Mouse (Mus musculus) limb, embryonic 12.5 days (tissue): ENCODE results near the gene Ccdc33. TPM values are rescaled to one million over a fixed set of nuclear protein-coding genes. Genes with fewer than 3 reads are reported as not detected.

ENCODE experiments used
- ATAC-seq: fragments of 200-750 bp; cut with Nextera tagmentation; 2 replicates; pipeline ENCODE4 v1.8.0; 2017; ENCODE audit warnings: low read depth, moderate TSS enrichment; ENCODE audit not compliant: insufficient number of reproducible peaks, insufficient read depth, low FRiP score, low TSS enrichment
- H3K27ac ChIP-seq: fragments of 300-500 bp; sonication (generic); 2 replicates; pipeline ENCODE4 v1.5.1; 2016; ENCODE audit warnings: mild to moderate bottlenecking, moderate library complexity
- H3K27me3 ChIP-seq: fragments of 300-500 bp; sonication (generic); 2 replicates; pipeline ENCODE4 v1.6.1; 2016; ENCODE audit warnings: mild to moderate bottlenecking, moderate library complexity
- H3K36me3 ChIP-seq: fragments of 300-500 bp; sonication (generic); 2 replicates; pipeline ENCODE4 v1.6.1; 2016; ENCODE audit warnings: mild to moderate bottlenecking, moderate library complexity
- H3K4me1 ChIP-seq: fragments of 300-500 bp; sonication (generic); replicated peaks from 2 replicates; pipeline ENCODE4 v1.6.1; 2016
- H3K4me2 ChIP-seq: fragments of 300-500 bp; sonication (generic); 2 replicates; pipeline ENCODE4 v1.6.1; 2016; ENCODE audit warnings: mild to moderate bottlenecking, moderate library complexity
- H3K4me3 ChIP-seq: fragments of 300-500 bp; sonication (generic); replicated peaks from 2 replicates; pipeline ENCODE4 v1.5.1; 2016; ENCODE audit warnings: mild to moderate bottlenecking
- H3K9ac ChIP-seq: fragments of 300-500 bp; sonication (generic); replicated peaks from 2 replicates; pipeline ENCODE4 v1.6.1; 2016; ENCODE audit warnings: mild to moderate bottlenecking, moderate library complexity
- H3K9me3 ChIP-seq: fragments of 300-500 bp; sonication (generic); 2 replicates; pipeline ENCODE4 v1.6.1; 2016; ENCODE audit warnings: mild to moderate bottlenecking, moderate library complexity
- WGBS: fragments of 180-500 bp; shearing (Covaris S2); methylation state at CpG from one replicate; pipeline ENCODE4 v1.1.7; 2016; 5-methylcytosine and 5-hydroxymethylcytosine counted together
- polyA plus RNA-seq: library from polyadenylated mRNA; unstranded; fragments of >200 nt; fragmentation: Nextera tagmentation; extraction: Ambion mirVana; gene quantifications from 2 replicates; pipeline ENCODE4 v1.2.1, GENCODE M21; 2016

Ccdc33 gene
- polyA plus RNA-seq, 1 experiment from 2014 or later = 0.19 TPM

DNA sequence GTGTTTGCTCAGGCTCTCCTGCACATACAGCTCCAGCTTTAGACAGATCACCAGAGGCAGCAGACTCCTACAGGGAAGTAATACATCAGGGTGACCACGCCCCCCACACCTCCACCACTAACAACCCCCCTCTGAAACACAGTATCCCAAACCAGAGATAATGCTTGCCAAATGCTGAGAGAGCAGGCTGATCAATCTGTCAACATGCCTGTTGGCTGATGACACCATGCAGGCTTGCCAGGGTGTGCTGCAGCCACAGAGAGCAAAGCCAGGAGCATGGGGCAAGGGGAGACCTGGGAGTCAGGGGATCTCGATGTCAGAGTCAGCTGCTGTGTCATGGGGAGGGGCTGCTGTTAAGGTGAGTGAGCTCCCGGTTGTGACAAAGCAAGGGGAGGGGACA is 55.1 kb downstream of the Ccdc33 start, which contains the start of gene Stra6:
Gene Stra6 (plus strand): TSS at position 258 of the 400 bp plus-strand sequence.
- Histone ChIP-seq H3K27ac (no peak within 1 kb of the TSS), H3K9me3 (no peaks in the 10 kb centered on the region), H3K9ac (no peak within 1 kb of the TSS), H3K27me3 (peaks cover 41% of the 10 kb centered on the region), H3K4me2 (no peak within 1 kb of the TSS), H3K4me1 (peaks cover 23% of the 10 kb centered on the region), H3K4me3 (no peak within 1 kb of the TSS), H3K36me3 (no peaks in the 10 kb centered on the region)
- ATAC-seq = no peak
- WGBS = 4% methylated on average over 3 of the region's 3 CpGs

GRCm38 (mm10) chr9:58060677-58061667 is 57.7 kb downstream of the Ccdc33 start:
- H3K9ac ChIP-seq = no peak overlapping the region
- no peaks in the 10 kb centered on the region for H3K9me3 ChIP-seq
- H3K36me3 ChIP-seq = no peaks in the 10 kb centered on the region
- H3K27ac ChIP-seq = no peak overlapping the region
- peaks cover 8% of the 10 kb centered on the region for H3K4me1 ChIP-seq
- peaks cover 51% of the 10 kb centered on the region for H3K27me3 ChIP-seq
- ATAC-seq = no peak
- 8% methylated on average over 23 of the region's 23 CpGs for WGBS
- H3K4me2 ChIP-seq = no peak overlapping the region
- no peak overlapping the region for H3K4me3 ChIP-seq

- H3K27me3 ChIP-seq = peaks cover 55% of the 10 kb centered on the region
- H3K36me3 ChIP-seq = no peaks in the 10 kb centered on the region
- H3K9me3 ChIP-seq = no peaks in the 10 kb centered on the region
- ATAC-seq = no peak
- no peak overlapping the region for H3K4me2 ChIP-seq
- WGBS = 54% methylated on average over 1 of the region's 1 CpGs
- no peak overlapping the region for H3K9ac ChIP-seq
- no peak overlapping the region for H3K4me3 ChIP-seq
- H3K4me1 ChIP-seq = peaks cover 10% of the 10 kb centered on the region; the same call in 1 of the 2 replicates
- H3K27ac ChIP-seq = no peak overlapping the region
Observed at GRCm38 (mm10) chr9:58059920-58060319, 58.7 kb downstream of the Ccdc33 start.

DNA sequence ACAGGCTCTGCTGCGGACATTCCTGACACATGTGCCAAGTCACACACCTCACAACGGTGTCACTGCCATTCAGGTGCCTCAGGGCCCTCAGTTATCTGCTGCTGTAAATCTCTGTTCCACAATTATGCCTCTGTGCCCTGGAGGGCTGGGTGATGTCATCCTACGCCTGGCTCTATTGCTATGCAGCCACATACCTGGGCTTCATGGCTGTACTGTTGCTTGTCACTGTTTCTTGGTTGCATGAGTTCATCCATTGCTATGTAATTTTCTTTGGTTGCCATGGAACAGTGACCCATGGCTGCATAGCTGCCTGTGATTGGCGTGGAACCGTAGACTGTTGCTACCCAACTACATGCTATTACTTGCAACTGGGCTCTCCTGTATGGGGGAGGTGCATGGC is 63.0 kb downstream of the Ccdc33 start:
- 78% methylated on average over 5 of the region's 5 CpGs for WGBS

GRCm38 (mm10) chr9:58054032-58054431 is 64.6 kb downstream of the Ccdc33 start:
- ATAC-seq = no peak
- Histone ChIP-seq H3K4me2 (no peak overlapping the region), H3K9ac (no peak overlapping the region), H3K4me1 (peaks cover 34% of the 10 kb centered on the region), H3K36me3 (no peaks in the 10 kb centered on the region), H3K9me3 (no peaks in the 10 kb centered on the region), H3K27ac (no peak overlapping the region), H3K4me3 (no peak overlapping the region), H3K27me3 (peaks cover 57% of the 10 kb centered on the region)
- WGBS = 95% methylated on average over 1 of the region's 1 CpGs

More for the DNA sequence above, 63.0 kb downstream of the Ccdc33 start:
- Histone ChIP-seq H3K4me3 (no peak overlapping the region), H3K9me3 (no peaks in the 10 kb centered on the region), H3K36me3 (no peaks in the 10 kb centered on the region), H3K27ac (no peak overlapping the region), H3K4me2 (no peak overlapping the region), H3K9ac (no peak overlapping the region), H3K27me3 (peaks cover 48% of the 10 kb centered on the region), H3K4me1 (peaks cover 31% of the 10 kb centered on the region)
- no peak for ATAC-seq

DNA sequence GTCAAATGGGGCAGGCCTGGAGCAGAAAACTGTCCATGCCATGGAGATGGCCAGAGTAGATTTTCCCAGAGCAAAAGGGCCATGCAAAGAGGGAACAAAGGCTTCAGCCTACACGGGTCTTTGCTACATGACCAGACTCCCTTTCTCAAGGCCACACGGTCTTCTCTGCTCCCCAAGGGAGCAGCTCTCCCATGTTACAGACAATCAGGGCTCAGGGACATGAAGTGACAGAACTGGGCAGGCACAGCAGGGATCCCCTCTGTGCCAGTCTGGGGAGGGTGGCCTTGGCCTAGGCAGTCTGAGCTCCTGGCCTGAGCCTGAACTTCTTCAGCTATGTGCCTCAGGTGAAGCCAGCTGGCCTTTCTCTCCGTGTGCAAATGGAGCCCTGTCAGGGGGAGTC is 65.1 kb downstream of the Ccdc33 start:
- Histone ChIP-seq H3K27ac (no peak overlapping the region), H3K36me3 (no peaks in the 10 kb centered on the region), H3K4me1 (peaks cover 37% of the 10 kb centered on the region), H3K9me3 (no peaks in the 10 kb centered on the region), H3K9ac (no peak overlapping the region), H3K4me3 (no peak overlapping the region), H3K4me2 (no peak overlapping the region), H3K27me3 (peaks cover 61% of the 10 kb centered on the region)
- 42% methylated on average over 3 of the region's 3 CpGs for WGBS
- no peak for ATAC-seq

DNA sequence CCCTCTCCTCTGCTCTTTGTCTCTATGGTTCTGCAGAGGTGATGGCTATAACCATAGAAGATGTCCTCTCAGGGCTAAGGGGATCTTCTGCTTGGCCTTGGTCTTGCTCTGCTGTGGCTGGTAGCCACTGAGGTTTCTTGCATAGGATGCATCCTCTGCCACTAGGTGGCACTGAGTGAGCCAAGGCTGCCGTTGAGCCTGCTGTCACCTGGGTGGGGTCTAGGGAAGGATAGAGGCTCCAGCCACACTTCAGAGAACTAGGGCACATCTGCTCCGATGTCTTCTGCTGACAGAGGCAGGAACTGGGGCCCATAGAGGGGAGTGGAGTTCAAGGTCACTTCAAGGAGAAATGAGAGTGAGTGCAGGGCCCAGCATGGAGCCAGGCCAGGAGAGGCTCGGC is 65.5 kb downstream of the Ccdc33 start:
- Histone ChIP-seq H3K9me3 (no peaks in the 10 kb centered on the region), H3K4me1 (peaks cover 40% of the 10 kb centered on the region), H3K27ac (no peak overlapping the region), H3K36me3 (no peaks in the 10 kb centered on the region), H3K9ac (no peak overlapping the region), H3K4me2 (no peak overlapping the region), H3K27me3 (peaks cover 63% of the 10 kb centered on the region), H3K4me3 (no peak overlapping the region)
- WGBS = 12% methylated on average over 3 of the region's 3 CpGs
- peak; percentile 41; the same call in 1 of the 2 replicates for ATAC-seq

GRCm38 (mm10) chr9:58051937-58052336 is 66.7 kb downstream of the Ccdc33 start:
- WGBS = 26% methylated on average over 5 of the region's 5 CpGs
- H3K27me3 ChIP-seq = peaks cover 63% of the 10 kb centered on the region
- no peak overlapping the region for H3K4me3 ChIP-seq
- H3K4me1 ChIP-seq = peaks cover 40% of the 10 kb centered on the region
- H3K27ac ChIP-seq = no peak overlapping the region
- H3K36me3 ChIP-seq = no peaks in the 10 kb centered on the region
- H3K9me3 ChIP-seq = no peaks in the 10 kb centered on the region
- no peak overlapping the region for H3K9ac ChIP-seq
- no peak for ATAC-seq
- no peak overlapping the region for H3K4me2 ChIP-seq

GRCm38 (mm10) chr9:58049861-58050260 is 68.8 kb downstream of the Ccdc33 start:
- 72% methylated on average over 7 of the region's 7 CpGs for WGBS
- Histone ChIP-seq H3K4me2 (no peak overlapping the region), H3K9me3 (no peaks in the 10 kb centered on the region), H3K4me1 (peaks cover 42% of the 10 kb centered on the region), H3K9ac (no peak overlapping the region), H3K27ac (no peak overlapping the region), H3K36me3 (no peaks in the 10 kb centered on the region), H3K27me3 (peaks cover 59% of the 10 kb centered on the region), H3K4me3 (no peak overlapping the region)
- no peak for ATAC-seq

- Histone ChIP-seq H3K4me3 (no peak overlapping the region), H3K27ac (no peak overlapping the region)
- ATAC-seq = no peak
Observed at GRCm38 (mm10) chr9:58049186-58049585, 69.4 kb downstream of the Ccdc33 start.

DNA sequence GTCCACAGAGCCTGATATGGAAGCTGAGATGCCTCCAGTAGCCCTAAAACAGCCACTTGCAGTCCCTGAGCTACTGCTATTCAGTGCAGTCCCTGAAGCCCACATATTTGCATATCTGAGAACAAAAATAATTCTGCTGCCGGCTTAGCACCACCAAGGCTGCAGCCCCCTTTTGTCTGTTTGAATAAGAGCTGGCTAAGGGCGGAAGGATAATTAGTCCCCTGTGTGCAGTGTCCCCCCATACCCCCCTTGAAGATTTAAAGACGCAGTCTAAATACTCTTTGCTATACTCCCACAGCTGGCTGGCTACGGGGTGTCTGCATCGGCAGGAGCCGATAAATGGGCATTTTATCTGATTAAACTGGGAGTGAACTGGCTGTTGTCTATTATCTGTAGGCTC is 70.0 kb downstream of the Ccdc33 start:
- H3K4me1 ChIP-seq = peaks cover 48% of the 10 kb centered on the region
- 30% methylated on average over 6 of the region's 6 CpGs for WGBS
- peaks cover 60% of the 10 kb centered on the region for H3K27me3 ChIP-seq
- no peak overlapping the region for H3K9ac ChIP-seq
- no peak overlapping the region for H3K4me2 ChIP-seq
- H3K36me3 ChIP-seq = no peaks in the 10 kb centered on the region
- H3K27ac ChIP-seq = no peak overlapping the region
- no peak for ATAC-seq
- no peak overlapping the region for H3K4me3 ChIP-seq
- H3K9me3 ChIP-seq = no peaks in the 10 kb centered on the region

More at GRCm38 (mm10) chr9:58049186-58049585, 69.4 kb downstream of the Ccdc33 start:
- WGBS = 60% methylated on average over 6 of the region's 6 CpGs
- H3K4me1 ChIP-seq = peaks cover 48% of the 10 kb centered on the region
- H3K9me3 ChIP-seq = no peaks in the 10 kb centered on the region
- H3K4me2 ChIP-seq = no peak overlapping the region
- H3K36me3 ChIP-seq = no peaks in the 10 kb centered on the region
- no peak overlapping the region for H3K9ac ChIP-seq
- peaks cover 61% of the 10 kb centered on the region for H3K27me3 ChIP-seq
